Mouse (Mus musculus): ENCODE results near the gene Pik3r6. TPM values are rescaled to one million over a fixed set of nuclear protein-coding genes. Genes with fewer than 3 reads are reported as not detected.

The Pik3r6 gene
- polyA plus RNA-seq, 1 experiment, result 2.5 TPM

DNA sequence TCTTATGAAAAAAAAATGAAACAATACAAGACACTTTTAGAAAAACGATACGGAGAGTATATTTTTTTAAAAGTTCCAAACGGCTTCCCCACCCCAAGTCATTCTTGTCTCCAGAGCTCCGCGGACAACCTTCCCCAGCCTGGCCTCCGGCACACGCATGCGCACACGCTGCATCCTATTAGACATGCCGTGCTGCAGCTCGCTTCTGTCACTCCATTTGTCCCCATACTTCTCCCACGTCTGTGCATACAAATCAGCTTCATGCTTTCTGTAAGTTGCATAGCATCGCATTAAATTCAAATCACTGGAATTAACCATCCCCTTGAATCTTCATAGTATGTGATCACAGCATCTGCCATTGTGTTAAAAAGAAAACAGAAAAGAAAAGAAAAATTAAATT lies 80.4 kb downstream of the Pik3r6 start:
- DNase-seq (ENCODE audit: low spot score), result no peak

- DNase-seq (ENCODE audit: low spot score), result no peak
Observed at GRCm38 (mm10) chr11:68583906-68584480, 81.2 kb downstream of the Pik3r6 start.

DNA sequence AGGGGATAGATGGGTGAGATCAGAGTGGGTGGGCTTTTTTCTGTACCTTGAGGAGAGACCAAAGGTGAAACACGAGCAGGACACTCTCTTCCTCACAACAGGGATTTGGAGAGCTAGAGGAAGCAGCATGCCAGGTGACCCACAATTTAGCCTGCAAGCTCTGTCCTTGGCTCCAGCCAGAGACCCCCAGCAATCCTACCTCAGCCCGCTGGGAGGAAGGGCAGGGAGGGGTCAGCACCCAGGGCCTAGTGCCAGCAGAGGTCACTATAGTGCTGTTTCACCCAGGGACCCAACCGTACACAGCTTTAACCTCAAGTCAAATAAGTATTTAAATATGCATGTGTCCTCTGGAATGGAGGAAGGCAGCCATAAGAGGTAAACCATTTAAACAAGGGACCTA lies 83.1 kb downstream of the Pik3r6 start:
- no peak for DNase-seq (ENCODE audit: low spot score)

DNA sequence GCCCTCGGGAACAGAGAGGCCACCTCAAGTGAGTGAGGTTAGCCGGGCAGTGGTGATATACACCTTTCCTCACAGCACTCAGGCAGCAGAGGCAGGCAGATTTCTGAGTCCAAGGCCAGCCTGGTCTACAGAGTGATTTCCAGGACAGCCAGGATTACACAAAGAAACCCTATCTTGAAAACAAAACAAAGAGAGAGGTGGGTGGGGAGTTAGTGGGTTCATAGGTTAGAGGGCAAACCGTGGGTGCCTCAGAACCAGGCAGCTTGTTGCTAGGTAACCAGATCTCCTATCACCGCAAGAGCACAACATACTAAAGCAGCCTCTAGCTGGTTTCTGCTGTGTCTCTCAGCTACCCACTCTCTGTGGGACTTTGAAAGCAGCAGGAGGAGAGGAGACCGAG lies 83.9 kb downstream of the Pik3r6 start, which contains the start of gene Ccdc42:
Gene Ccdc42 (plus strand): TSS at position 301 of the 400 bp plus-strand sequence.
- no peak for DNase-seq (ENCODE audit: low spot score)

DNA sequence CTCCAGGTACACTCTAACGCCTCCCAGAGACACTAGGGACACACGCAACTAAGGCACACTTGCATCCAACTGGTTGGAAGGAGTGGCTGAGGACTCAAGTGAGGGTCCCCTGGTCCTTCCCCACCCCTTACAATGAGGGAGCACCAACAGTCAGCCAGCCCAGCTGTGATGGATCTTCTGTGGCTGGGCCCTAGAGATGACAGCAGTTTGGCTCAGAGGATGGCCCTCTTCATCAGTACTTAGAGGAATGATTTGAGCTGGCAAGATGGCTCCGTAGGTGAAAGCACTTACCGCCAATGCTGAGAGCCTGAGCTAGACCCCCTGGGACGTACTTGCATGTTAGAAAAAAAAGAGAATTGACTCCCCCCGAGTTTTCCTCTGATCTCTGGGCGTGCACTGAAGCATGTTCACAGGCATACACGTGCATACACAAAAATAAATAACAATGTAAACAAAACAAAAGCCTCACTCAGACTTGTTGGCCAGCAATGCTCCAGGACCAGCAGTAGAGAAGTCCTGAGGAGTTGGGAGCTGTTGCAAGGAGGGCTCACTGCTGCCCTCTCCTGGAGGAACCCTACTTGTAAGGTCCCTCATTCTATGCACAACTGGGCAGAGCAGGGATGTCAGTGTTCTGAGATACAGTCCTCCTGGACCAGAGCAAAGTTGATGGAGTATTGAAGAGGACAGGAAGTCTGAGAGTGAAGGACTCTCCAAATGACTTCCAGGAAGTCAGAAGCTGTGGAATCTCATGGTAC lies 86.4 kb downstream of the Pik3r6 start:
- peak; percentile 47 for DNase-seq (ENCODE audit: low spot score)

- no peak for DNase-seq (ENCODE audit: low spot score)
Observed at GRCm38 (mm10) chr11:68591708-68592107, 88.9 kb downstream of the Pik3r6 start.

DNA sequence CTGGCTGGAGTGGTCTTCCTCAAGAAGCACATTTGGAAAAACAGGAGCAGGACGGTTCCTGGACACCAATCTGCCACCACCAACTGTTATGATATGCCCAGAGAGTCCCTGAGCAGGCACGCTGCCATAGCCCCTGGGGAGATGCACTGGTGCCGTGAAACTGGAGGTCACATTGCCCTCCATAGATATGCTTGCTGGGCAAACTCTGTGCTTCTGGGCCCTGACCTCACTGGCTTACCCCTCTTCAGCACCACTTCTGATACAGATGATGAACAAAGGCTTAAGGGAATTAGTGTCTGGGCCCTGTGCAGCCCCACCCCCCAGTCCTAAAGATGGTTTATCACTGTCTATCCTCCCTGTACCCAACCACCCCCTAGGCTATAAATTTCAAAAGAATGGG lies 90.4 kb downstream of the Pik3r6 start:
- no peak for DNase-seq (ENCODE audit: low spot score)

- no peak for DNase-seq (ENCODE audit: low spot score)
Observed at GRCm38 (mm10) chr11:68597912-68598311, 95.1 kb downstream of the Pik3r6 start.

DNA sequence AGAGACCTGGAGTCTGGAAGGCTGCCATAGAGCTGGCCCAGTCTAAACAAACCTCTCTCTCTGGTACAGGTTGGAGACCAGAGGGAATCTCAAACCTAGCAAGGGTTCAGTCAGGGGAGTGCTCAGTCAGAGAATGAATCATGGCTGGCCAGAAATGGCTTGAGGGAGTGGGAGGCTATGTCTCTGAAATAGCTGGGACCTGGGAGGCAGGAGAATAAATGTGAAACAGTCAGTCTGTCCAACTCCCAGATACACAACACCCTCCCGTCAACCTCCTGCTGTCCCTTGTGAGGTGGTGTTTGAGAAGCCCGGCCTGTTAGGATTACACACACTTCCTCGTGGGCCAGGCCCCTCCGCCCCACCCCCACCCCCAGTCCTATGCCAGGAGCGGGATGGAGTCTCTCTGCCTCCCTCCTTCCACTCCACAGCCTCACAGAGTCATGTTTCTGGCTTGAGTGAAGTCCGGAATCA lies 97.8 kb downstream of the Pik3r6 start:
- no peak for DNase-seq (ENCODE audit: low spot score)

GRCm38 (mm10) chr11:68601486-68601991 lies 98.7 kb downstream of the Pik3r6 start:
- DNase-seq (ENCODE audit: low spot score), result no peak

Other genes starting within 250 kb of the Pik3r6 start
- 17.7 and 25.2 TPM in 2 replicates for gene Ntn1, start 102.2 kb upstream of the Pik3r6 start, polyA plus RNA-seq (2012; rRNA removed)
- 1.5 and 2.5 TPM in 2 replicates for gene Pik3r5, start 70.9 kb upstream of the Pik3r6 start, polyA plus RNA-seq (2012; rRNA removed)
- 1.0 and 1.6 TPM in 2 replicates for gene Mfsd6l, start 53.2 kb downstream of the Pik3r6 start, polyA plus RNA-seq (2012; rRNA removed)
- 0.16 and 0.22 TPM in 2 replicates for gene Ccdc42, start 84.0 kb downstream of the Pik3r6 start, polyA plus RNA-seq (2012; rRNA removed)
- gene Myh10, start 188.5 kb downstream of the Pik3r6 start, polyA plus RNA-seq (2012; rRNA removed), result 66.5 and 73.5 TPM in 2 replicates

Measured in urinary bladder, adult 2 months (tissue).